Mouse (Mus musculus): Measurements from ENCODE around the gene Frmpd1. TPM values are rescaled to one million over a fixed set of nuclear protein-coding genes. Genes with fewer than 3 reads are reported as not detected.
A peak's percentile ranks its signal among the peaks of the same experiment; 100 is the strongest.

Frmpd1 gene
- polyA plus RNA-seq, 1 experiment from 2014 or later = 0.30 TPM

DNA sequence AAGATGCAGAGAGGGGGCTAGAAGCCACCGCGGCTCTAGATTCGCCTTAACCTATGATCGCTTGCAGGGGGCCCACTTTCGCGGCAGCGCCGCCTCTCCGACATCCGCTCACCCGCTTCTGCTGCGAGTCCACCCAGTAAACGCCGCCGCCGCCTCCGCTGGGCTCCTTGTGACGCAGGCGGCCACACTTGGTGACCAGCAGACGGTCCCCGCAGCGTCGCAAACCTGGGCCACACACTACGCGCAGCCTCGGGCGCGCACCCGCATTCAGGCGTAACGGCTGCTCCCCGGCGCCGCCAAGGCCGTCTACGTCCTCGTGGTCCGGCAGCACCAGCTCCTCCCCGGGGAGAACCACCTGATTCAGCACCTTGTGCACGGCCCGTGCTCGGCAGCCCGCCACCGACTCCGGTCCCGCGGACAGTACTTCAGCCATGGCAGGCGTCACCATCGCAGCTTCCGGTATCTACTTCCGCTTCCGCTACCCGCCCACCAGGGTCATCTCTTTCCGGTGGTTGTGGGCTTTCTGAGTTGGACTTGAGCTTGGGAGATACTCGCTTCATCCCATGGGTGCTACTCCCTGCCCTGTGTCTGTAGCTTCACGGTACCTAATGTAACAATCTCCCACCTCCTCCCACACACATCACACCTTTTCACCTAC lies 135.6 kb downstream of the Frmpd1 start:
- WGBS = under 1% methylated on average over 53 of the region's 56 CpGs
- TF ChIP-seq CTCF (IDR thresholded peaks at IDR 0.05) = no peak
- no peak; the same call in 1 of the 2 replicates for TF ChIP-seq EP300 (IDR thresholded peaks at IDR 0.05)
- H3K36me3 ChIP-seq (ENCODE audit: insufficient read depth, low read length) = 0 out of 2 replicates have a peak, but pooled peaks cover 8% of the 10 kb centered on the region
- H3K4me2 ChIP-seq (replicated peaks; ENCODE audit: low read depth, low read length) = peak overlapping the region; percentile 79
- H3K27ac ChIP-seq (ENCODE audit: low read length) = peak overlapping the region; percentile 94
- peak overlapping the region; percentile 78 for H3K4me3 ChIP-seq (ENCODE audit: low read depth, low read length)
- peak overlapping the region; percentile 91 for H3K9ac ChIP-seq (replicated peaks; ENCODE audit: low read depth)
- no peaks in the 10 kb centered on the region for H3K27me3 ChIP-seq (replicated peaks; ENCODE audit: insufficient read depth, low read length)
- peaks cover 11% of the 10 kb centered on the region; the same call in 1 of the 2 replicates for H3K4me1 ChIP-seq (ENCODE audit: insufficient read depth, low read depth, low read length)
- ATAC-seq (peak; percentile 96), DNase-seq (ENCODE audit: low spot score) (peak; percentile 93)
- H3K9me3 ChIP-seq (ENCODE audit: low read length) = no peaks in the 10 kb centered on the region

DNA sequence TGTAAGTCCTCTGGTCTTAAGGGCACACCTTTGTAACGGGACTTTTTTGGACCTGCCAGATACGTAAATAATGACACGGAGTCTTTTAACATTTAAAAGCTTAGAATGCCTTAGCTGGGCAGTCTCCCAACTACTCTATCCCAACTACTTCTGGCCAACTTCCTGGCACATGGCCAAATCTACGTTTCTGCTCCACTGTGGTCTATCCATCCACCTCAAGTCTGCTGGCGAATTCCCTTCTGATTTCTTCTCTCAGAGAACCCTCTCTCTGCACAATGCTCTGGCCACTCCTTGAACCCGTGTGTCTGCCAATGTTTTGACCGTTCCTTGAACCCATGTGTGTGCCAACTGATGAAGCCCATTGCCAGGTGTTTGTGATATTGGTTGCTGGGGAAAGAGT lies 146.5 kb downstream of the Frmpd1 start:
- Histone ChIP-seq H3K27ac (ENCODE audit: low read length) (no peak overlapping the region), H3K27me3 (replicated peaks; ENCODE audit: insufficient read depth, low read length) (no peaks in the 10 kb centered on the region), H3K4me2 (replicated peaks; ENCODE audit: low read depth, low read length) (no peak overlapping the region), H3K4me1 (ENCODE audit: insufficient read depth, low read depth, low read length) (no peaks in the 10 kb centered on the region), H3K4me3 (ENCODE audit: low read depth, low read length) (no peak overlapping the region), H3K9ac (replicated peaks; ENCODE audit: low read depth) (no peak overlapping the region), H3K9me3 (ENCODE audit: low read length) (no peaks in the 10 kb centered on the region), H3K36me3 (ENCODE audit: insufficient read depth, low read length) (no peaks in the 10 kb centered on the region)
- peak; percentile 28; the same call in 1 of the 2 replicates for ATAC-seq
- no peak for TF ChIP-seq CTCF (IDR thresholded peaks at IDR 0.05)
- TF ChIP-seq EP300 (IDR thresholded peaks at IDR 0.05) = no peak
- 47% methylated on average over 7 of the region's 7 CpGs for WGBS
- DNase-seq (ENCODE audit: low spot score) = no peak

DNA sequence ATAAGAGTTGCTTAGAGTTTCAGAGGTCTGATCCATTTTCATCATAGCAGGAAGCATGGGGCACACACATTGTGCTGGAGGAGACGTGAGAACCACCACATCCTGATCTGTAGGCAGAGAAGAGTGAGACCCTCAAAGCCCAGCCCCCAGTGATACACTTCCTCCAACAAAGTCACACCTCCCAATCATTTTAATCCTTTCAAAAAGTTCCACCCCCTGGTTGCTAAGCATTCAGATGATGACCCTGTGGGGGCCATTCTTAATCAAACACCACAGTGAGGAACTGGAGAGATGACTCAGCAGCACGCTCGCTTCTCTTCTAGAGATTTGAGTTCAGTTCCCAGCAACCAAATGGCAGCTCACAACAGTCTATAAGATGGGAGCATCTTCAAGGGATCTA lies 147.8 kb downstream of the Frmpd1 start:
- no peaks in the 10 kb centered on the region for H3K27me3 ChIP-seq (replicated peaks; ENCODE audit: insufficient read depth, low read length)
- no peaks in the 10 kb centered on the region for H3K9me3 ChIP-seq (ENCODE audit: low read length)
- WGBS = 49% methylated on average over 3 of the region's 3 CpGs
- ATAC-seq = no peak
- no peaks in the 10 kb centered on the region for H3K36me3 ChIP-seq (ENCODE audit: insufficient read depth, low read length)
- no peak for TF ChIP-seq CTCF (IDR thresholded peaks at IDR 0.05)
- no peak for TF ChIP-seq EP300 (IDR thresholded peaks at IDR 0.05)
- no peak for DNase-seq (ENCODE audit: low spot score)
- H3K4me3 ChIP-seq (ENCODE audit: low read depth, low read length) = no peak overlapping the region
- no peak overlapping the region for H3K4me2 ChIP-seq (replicated peaks; ENCODE audit: low read depth, low read length)
- H3K4me1 ChIP-seq (ENCODE audit: insufficient read depth, low read depth, low read length) = no peaks in the 10 kb centered on the region
- H3K27ac ChIP-seq (ENCODE audit: low read length) = no peak overlapping the region
- H3K9ac ChIP-seq (replicated peaks; ENCODE audit: low read depth) = no peak overlapping the region

Other genes starting within 250 kb of the Frmpd1 start
- 30.9 and 33.2 TPM in 2 replicates for gene Grhpr, start 203.5 kb upstream of the Frmpd1 start, polyA plus RNA-seq (2015; fragmentation: Nextera tagmentation; extraction: Ambion mirVana)
- 10.3 and 11.7 TPM in 2 replicates for gene Zbtb5, start 172.5 kb upstream of the Frmpd1 start, polyA plus RNA-seq (2015; fragmentation: Nextera tagmentation; extraction: Ambion mirVana)
- gene Polr1e, start 166.3 kb upstream of the Frmpd1 start, polyA plus RNA-seq (2015; fragmentation: Nextera tagmentation; extraction: Ambion mirVana) = 13.1 and 15.3 TPM in 2 replicates
- 5.9 and 6.3 TPM in 2 replicates for gene Fbxo10, start 100.3 kb upstream of the Frmpd1 start, polyA plus RNA-seq (2015; fragmentation: Nextera tagmentation; extraction: Ambion mirVana)
- gene Tomm5, start 76.8 kb upstream of the Frmpd1 start, polyA plus RNA-seq (2015; fragmentation: Nextera tagmentation; extraction: Ambion mirVana) = 144 and 151 TPM in 2 replicates
- 12.0 and 14.8 TPM in 2 replicates for gene Trmt10b, start 112.3 kb downstream of the Frmpd1 start, polyA plus RNA-seq (2015; fragmentation: Nextera tagmentation; extraction: Ambion mirVana)
- gene Dcaf10, start 157.2 kb downstream of the Frmpd1 start, polyA plus RNA-seq (2015; fragmentation: Nextera tagmentation; extraction: Ambion mirVana) = 12.3 and 12.8 TPM in 2 replicates
- gene Exosc3, start 157.9 kb downstream of the Frmpd1 start, polyA plus RNA-seq (2015; fragmentation: Nextera tagmentation; extraction: Ambion mirVana) = 44.5 and 45.2 TPM in 2 replicates
- gene Slc25a51, start 223.9 kb downstream of the Frmpd1 start, polyA plus RNA-seq (2015; fragmentation: Nextera tagmentation; extraction: Ambion mirVana) = 59.4 and 69.4 TPM in 2 replicates